Mouse (Mus musculus): ENCODE data around the gene Qpctl.

- peak; percentile 27; the same call in 1 of the 2 replicates for TF ChIP-seq CTCF (IDR thresholded peaks at IDR 0.05; ENCODE audit: borderline replicate concordance, extremely low read depth, insufficient read depth, insufficient read length)
- no peak for TF ChIP-seq POLR2A (IDR thresholded peaks at IDR 0.05; ENCODE audit: borderline replicate concordance, extremely low read depth, insufficient read depth, insufficient read length, poor library complexity, severe bottlenecking)
Measured at GRCm38 (mm10) chr7:19155825-19156475, 6.9 kb upstream of the Qpctl start.

All from brain, embryonic 14.5 days (tissue).